Mouse (Mus musculus): Measurements from ENCODE around the gene Tmem95. TPM values are rescaled to one million over a fixed set of nuclear protein-coding genes. Genes with fewer than 3 reads are reported as not detected.

Gene Tmem95
- polyA plus RNA-seq (2017; shearing (Covaris generic)) = not detected

GRCm38 (mm10) chr11:69877878-69878277 lies at the start of gene Tmem95:
Gene Tmem95, minus strand, starts transcription at chr11:69878018.

DNA sequence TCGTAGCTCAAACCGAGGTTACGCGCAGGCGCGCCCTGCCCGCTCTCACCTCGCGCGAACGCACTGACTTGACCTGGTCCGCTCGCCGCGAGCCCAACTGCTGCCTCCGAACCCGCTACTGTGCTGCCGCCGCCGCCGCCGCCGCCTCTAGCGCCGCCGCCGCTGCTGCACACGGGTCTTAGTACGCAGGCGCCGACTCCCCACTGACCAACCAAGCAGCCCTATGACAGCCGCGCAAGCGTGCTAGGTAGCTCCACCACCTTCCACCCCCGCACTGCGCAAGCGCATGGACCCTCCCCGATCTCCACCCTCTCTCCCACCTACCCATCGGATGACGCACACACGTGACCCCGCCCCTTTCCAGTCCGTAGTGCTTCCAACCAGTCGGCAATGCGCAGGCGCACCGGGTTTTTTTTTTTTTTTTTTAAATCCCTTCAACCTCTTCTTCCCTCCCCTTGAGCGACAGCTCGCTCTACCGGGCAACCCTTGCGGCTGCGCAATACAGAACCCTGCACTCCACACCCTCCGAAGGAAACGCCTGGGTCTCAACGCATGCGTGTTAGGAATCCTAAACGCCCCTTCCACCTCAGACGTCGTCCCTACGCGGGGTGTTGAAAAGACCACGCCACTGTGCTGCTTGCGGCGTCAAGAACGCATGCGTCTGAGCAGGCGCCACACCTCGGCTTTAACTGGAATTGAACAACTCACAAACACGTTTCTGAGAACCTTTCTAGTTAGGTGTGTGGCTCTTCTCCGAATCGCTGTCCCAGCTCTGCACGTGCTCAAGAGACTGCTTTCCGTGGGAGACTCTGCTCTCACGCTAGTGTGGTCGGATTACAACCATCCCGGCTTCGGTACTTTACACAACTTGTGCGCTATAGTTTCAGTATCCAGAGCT lies 43.5 kb upstream of the Tmem95 start, which contains the start of gene Eif5a:
Eif5a (minus strand) TSS at position 845 of the 898 bp plus-strand sequence.

DNA sequence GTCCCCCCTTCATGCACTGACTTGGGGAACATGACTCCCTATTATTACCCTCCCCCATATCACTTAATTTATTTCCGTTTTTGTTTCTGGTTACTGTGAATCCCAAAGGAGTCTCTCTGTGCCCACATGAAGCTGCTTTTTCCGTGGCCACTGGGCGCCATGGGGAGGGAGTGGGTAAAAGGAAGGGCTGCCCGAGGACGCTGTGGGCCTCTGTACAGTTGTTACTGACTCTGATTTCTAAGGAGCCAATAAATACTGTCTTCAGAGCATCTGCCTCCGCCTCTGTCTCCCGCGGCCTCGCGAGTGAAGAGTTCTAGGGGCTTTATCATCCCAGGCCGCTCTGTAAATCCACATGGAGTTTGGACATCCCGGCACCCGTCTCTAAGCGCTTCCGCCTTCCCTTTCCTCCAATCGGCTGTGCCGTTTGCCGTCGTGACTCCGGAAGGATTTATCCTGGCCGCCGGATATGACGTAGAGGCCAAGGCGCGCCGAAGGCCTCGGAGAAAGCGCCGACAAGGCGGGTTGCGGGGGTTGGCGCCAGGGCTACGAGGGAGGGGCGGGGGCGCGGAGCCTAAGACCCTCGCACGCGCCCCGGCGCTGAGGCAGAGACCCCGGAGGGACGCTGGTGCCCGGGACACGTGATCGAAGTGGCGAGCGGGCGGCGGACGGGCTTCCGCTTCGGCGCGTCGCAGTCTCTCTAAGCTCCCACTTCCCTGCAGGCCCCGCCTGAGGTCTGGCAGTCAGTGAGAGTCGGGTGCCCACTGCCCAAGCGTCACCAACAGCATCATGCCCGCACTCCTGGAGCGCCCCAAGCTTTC lies 35.9 kb upstream of the Tmem95 start, which contains the start of gene Gps2:
Gps2 (plus strand) TSS at position 335 of the 818 bp plus-strand sequence.

DNA sequence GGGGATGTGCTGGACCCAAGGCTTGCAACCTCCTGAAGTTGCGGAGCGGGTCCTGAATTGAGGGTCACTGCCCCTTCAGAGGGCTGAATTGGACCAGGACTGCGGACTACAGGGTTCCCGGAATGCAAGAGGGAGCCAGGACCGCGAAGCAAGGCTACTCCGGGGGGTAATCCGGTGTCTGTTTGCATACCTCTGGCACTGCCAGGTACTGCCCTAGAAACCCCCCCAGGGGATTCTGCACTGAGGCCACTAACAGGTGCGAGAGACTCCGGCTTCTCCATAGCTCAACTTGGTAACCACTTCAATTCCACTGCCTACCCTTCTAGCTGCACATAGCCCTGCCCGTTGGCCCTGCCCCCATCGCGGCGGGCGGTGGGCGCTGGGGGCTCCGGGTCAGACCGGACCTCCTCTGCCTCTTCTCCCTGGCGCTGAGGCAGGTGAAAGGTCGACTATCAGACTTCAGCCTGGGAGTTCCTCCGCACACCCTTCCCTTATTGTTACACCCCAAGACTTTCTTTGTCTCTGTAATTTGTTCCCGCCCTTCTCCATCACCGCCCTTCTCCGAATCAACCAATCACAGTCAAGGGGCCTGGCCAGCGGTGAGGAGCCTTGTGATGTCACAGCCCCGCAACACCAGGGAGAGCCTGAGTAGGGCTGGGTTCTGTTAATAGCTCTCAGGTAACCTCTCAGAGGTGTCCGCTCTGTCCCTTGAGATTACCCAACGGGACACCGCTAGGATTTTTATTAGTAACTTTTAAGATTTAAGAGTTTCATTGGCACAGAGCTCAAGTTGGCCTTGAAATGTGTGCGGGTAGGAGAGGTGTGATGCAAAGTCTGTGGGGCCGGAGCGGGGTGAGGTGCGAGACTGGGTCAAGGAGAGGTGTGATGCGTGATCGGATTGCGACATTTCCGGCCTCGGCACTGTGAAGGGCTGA lies 22.9 kb upstream of the Tmem95 start, which contains the start of the genes 2810408A11Rik and Neurl4:
2810408A11Rik (minus strand) TSS at position 517 of the 935 bp plus-strand sequence.
Neurl4 (plus strand) TSS at position 602 of the 935 bp plus-strand sequence.

GRCm38 (mm10) chr11:69895291-69895690 lies 17.5 kb upstream of the Tmem95 start, which contains the start of gene Acap1:
Gene Acap1, minus strand, starts transcription at chr11:69895539.

GRCm38 (mm10) chr11:69880853-69881603 lies 3.2 kb upstream of the Tmem95 start, which contains the start of gene Kctd11:
Gene Kctd11, minus strand, starts transcription at chr11:69881406.

GRCm38 (mm10) chr11:69858113-69858998 lies 19.5 kb downstream of the Tmem95 start, which contains the start of gene Tnk1:
Gene Tnk1, minus strand, starts transcription at chr11:69858730.

GRCm38 (mm10) chr11:69846198-69846680 lies 31.6 kb downstream of the Tmem95 start, which contains the start of gene Plscr3:
Gene Plscr3, plus strand, starts transcription at chr11:69846376.

GRCm38 (mm10) chr11:69837952-69838713 lies 39.7 kb downstream of the Tmem95 start, which contains the start of gene Tmem256:
Gene Tmem256, plus strand, starts transcription at chr11:69838514.

GRCm38 (mm10) chr11:69837604-69837951 lies 40.2 kb downstream of the Tmem95 start, which contains the start of gene Nlgn2:
Gene Nlgn2, minus strand, starts transcription at chr11:69837784.

Other genes with a start within 250 kb of the Tmem95 start
- 63.2 TPM for gene Fxr2, start 245.0 kb downstream of the Tmem95 start, polyA plus RNA-seq (2017; shearing (Covaris generic))
- not detected for gene Sox15, start 222.7 kb downstream of the Tmem95 start, polyA plus RNA-seq (2017; shearing (Covaris generic))
- gene Mpdu1, start 215.4 kb downstream of the Tmem95 start, polyA plus RNA-seq (2017; shearing (Covaris generic)) = 66.0 TPM
- 4.3 TPM for gene Cd68, start 211.9 kb downstream of the Tmem95 start, polyA plus RNA-seq (2017; shearing (Covaris generic))
- 654 TPM for gene Eif4a1, start 205.6 kb downstream of the Tmem95 start, polyA plus RNA-seq (2017; shearing (Covaris generic))
- 43.8 TPM for gene Senp3, start 195.9 kb downstream of the Tmem95 start, polyA plus RNA-seq (2017; shearing (Covaris generic))
- gene Tnfsf13, start 192.2 kb downstream of the Tmem95 start, polyA plus RNA-seq (2017; shearing (Covaris generic)) = not detected
- not detected for gene Tnfsf12, start 182.2 kb downstream of the Tmem95 start, polyA plus RNA-seq (2017; shearing (Covaris generic))
- gene Tnfsfm13, start 181.9 kb downstream of the Tmem95 start, polyA plus RNA-seq (2017; shearing (Covaris generic)) = not detected
- gene Polr2a, start 119.4 kb downstream of the Tmem95 start, polyA plus RNA-seq (2017; shearing (Covaris generic)) = 50.4 TPM
- gene Slc35g3, start 116.0 kb downstream of the Tmem95 start, polyA plus RNA-seq (2017; shearing (Covaris generic)) = 0.12 TPM
- gene Zbtb4, start 112.1 kb downstream of the Tmem95 start, polyA plus RNA-seq (2017; shearing (Covaris generic)) = 5.5 TPM
- 3.7 TPM for gene Chrnb1, start 82.1 kb downstream of the Tmem95 start, polyA plus RNA-seq (2017; shearing (Covaris generic))
- gene Fgf11, start 76.2 kb downstream of the Tmem95 start, polyA plus RNA-seq (2017; shearing (Covaris generic)) = not detected
- gene Tmem102, start 72.4 kb downstream of the Tmem95 start, polyA plus RNA-seq (2017; shearing (Covaris generic)) = not detected
- gene Gm39566, start 62.7 kb downstream of the Tmem95 start, polyA plus RNA-seq (2017; shearing (Covaris generic)) = not detected
- gene Spem2, start 59.6 kb downstream of the Tmem95 start, polyA plus RNA-seq (2017; shearing (Covaris generic)) = not detected
- gene Spem1, start 55.8 kb downstream of the Tmem95 start, polyA plus RNA-seq (2017; shearing (Covaris generic)) = not detected
- 0.85 TPM for gene Nlgn2, start 40.2 kb downstream of the Tmem95 start, polyA plus RNA-seq (2017; shearing (Covaris generic))
- 77.8 TPM for gene Tmem256, start 39.5 kb downstream of the Tmem95 start, polyA plus RNA-seq (2017; shearing (Covaris generic))
- 32.7 TPM for gene Plscr3, start 31.6 kb downstream of the Tmem95 start, polyA plus RNA-seq (2017; shearing (Covaris generic))
- not detected for gene Tnk1, start 19.3 kb downstream of the Tmem95 start, polyA plus RNA-seq (2017; shearing (Covaris generic))
- gene Kctd11, start 3.4 kb upstream of the Tmem95 start, polyA plus RNA-seq (2017; shearing (Covaris generic)) = 1.3 TPM
- 552 TPM for gene Acap1, start 17.5 kb upstream of the Tmem95 start, polyA plus RNA-seq (2017; shearing (Covaris generic))
- 4.4 TPM for gene 2810408A11Rik, start 23.0 kb upstream of the Tmem95 start, polyA plus RNA-seq (2017; shearing (Covaris generic))
- 7.7 TPM for gene Neurl4, start 23.1 kb upstream of the Tmem95 start, polyA plus RNA-seq (2017; shearing (Covaris generic))
- 203 TPM for gene Gps2, start 35.9 kb upstream of the Tmem95 start, polyA plus RNA-seq (2017; shearing (Covaris generic))
- 1,414 TPM for gene Eif5a, start 43.9 kb upstream of the Tmem95 start, polyA plus RNA-seq (2017; shearing (Covaris generic))
- gene Ybx2, start 57.8 kb upstream of the Tmem95 start, polyA plus RNA-seq (2017; shearing (Covaris generic)) = not detected
- gene Slc2a4, start 70.2 kb upstream of the Tmem95 start, polyA plus RNA-seq (2017; shearing (Covaris generic)) = not detected
- not detected for gene Cldn7, start 86.8 kb upstream of the Tmem95 start, polyA plus RNA-seq (2017; shearing (Covaris generic))
- gene Ctdnep1, start 103.1 kb upstream of the Tmem95 start, polyA plus RNA-seq (2017; shearing (Covaris generic)) = 60.1 TPM
- gene Elp5, start 104.5 kb upstream of the Tmem95 start, polyA plus RNA-seq (2017; shearing (Covaris generic)) = 67.1 TPM
- 380 TPM for gene Gabarap, start 113.1 kb upstream of the Tmem95 start, polyA plus RNA-seq (2017; shearing (Covaris generic))
- gene Phf23, start 117.8 kb upstream of the Tmem95 start, polyA plus RNA-seq (2017; shearing (Covaris generic)) = 88.2 TPM
- gene Dvl2, start 122.6 kb upstream of the Tmem95 start, polyA plus RNA-seq (2017; shearing (Covaris generic)) = 32.1 TPM
- 110 TPM for gene Acadvl, start 137.4 kb upstream of the Tmem95 start, polyA plus RNA-seq (2017; shearing (Covaris generic))
- gene Dlg4, start 138.9 kb upstream of the Tmem95 start, polyA plus RNA-seq (2017; shearing (Covaris generic)) = 6.1 TPM
- gene Asgr1, start 176.1 kb upstream of the Tmem95 start, polyA plus RNA-seq (2017; shearing (Covaris generic)) = not detected
- gene Asgr2, start 214.6 kb upstream of the Tmem95 start, polyA plus RNA-seq (2017; shearing (Covaris generic)) = not detected

Measured in CD4-positive, CD25-positive, alpha-beta regulatory T cell (primary cell).